Mouse (Mus musculus): Measurements from ENCODE around the gene Bcas1. TPM values are rescaled to one million over a fixed set of nuclear protein-coding genes. Genes with fewer than 3 reads are reported as not detected.

Gene Bcas1
- polyA plus RNA-seq, 2 experiments, result 0.45 to 1.0 TPM

DNA sequence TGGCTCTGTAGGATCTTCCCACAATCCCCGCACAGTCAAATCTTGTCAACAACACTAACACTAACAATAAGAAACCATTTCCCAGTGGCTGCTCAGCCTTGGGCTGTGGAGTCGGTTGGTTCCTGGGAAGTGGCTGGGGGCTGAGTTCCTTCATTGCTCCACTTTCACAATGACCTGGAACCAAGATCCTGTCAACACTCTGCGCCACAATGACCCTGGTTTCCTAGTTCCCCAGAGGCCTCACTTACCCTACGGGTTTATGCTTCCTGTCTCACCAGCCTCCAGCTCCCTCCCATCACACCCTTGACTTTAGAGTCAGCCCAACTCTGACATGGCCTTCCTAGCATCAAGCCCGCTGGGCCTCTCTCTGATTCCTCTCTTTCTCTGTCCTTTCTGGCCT lies 39.3 kb downstream of the Bcas1 start:
- Histone ChIP-seq H3K27me3 (ENCODE audit: control insufficient read depth, insufficient read depth, low read length) (no peaks in the 10 kb centered on the region), H3K9ac (ENCODE audit: low read depth, low read length, severe bottlenecking) (no peak overlapping the region), H3K36me3 (ENCODE audit: control insufficient read depth, insufficient read depth, low read length) (no peaks in the 10 kb centered on the region), H3K9me3 (ENCODE audit: control insufficient read depth, low read length) (no peaks in the 10 kb centered on the region), H3K27ac (replicated peaks; ENCODE audit: low read depth, low read length) (no peak overlapping the region), H3K4me1 (ENCODE audit: control insufficient read depth, insufficient read depth, low read length) (no peaks in the 10 kb centered on the region), H3K4me2 (replicated peaks; ENCODE audit: low read depth, low read length, severe bottlenecking) (no peak overlapping the region), H3K4me3 (replicated peaks; ENCODE audit: low read length) (no peak overlapping the region)
- WGBS, result 77% methylated on average over 5 of the region's 5 CpGs
- no peak for TF ChIP-seq POLR2A (IDR thresholded peaks at IDR 0.05; ENCODE audit: borderline replicate concordance, extremely low read depth, insufficient read depth, insufficient read length)
- DNase-seq (ENCODE audit: low spot score), result no peak
- ATAC-seq (ENCODE audit: low FRiP score, low read depth), result no peak

DNA sequence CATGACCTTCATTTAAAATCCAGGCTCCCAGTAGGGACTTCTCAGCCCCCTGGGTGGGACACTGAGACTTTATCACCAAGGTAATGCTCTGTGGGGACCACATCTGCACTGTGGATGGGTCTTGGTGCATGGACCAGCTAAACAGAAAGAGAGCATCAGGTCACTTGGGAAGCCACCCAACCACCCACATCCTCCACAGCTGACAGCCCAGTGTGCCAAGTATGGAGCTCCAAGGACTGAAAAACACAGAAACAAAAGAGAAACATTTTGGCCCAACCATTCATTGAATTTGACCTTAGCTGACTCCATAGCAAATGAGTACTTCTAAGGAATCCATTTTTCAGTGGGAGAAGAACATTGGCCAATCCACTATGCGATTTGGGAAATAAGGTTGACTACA lies 42.1 kb downstream of the Bcas1 start:
- no peaks in the 10 kb centered on the region for H3K9me3 ChIP-seq (ENCODE audit: control insufficient read depth, low read length)
- no peak overlapping the region for H3K27ac ChIP-seq (replicated peaks; ENCODE audit: low read depth, low read length)
- no peaks in the 10 kb centered on the region for H3K36me3 ChIP-seq (ENCODE audit: control insufficient read depth, insufficient read depth, low read length)
- no peak overlapping the region for H3K4me3 ChIP-seq (replicated peaks; ENCODE audit: low read length)
- no peak for TF ChIP-seq POLR2A (IDR thresholded peaks at IDR 0.05; ENCODE audit: borderline replicate concordance, extremely low read depth, insufficient read depth, insufficient read length)
- 100% methylated on average over 1 of the region's 1 CpGs for WGBS
- no peak overlapping the region for H3K4me2 ChIP-seq (replicated peaks; ENCODE audit: low read depth, low read length, severe bottlenecking)
- H3K9ac ChIP-seq (ENCODE audit: low read depth, low read length, severe bottlenecking), result no peak overlapping the region
- ATAC-seq (ENCODE audit: low FRiP score, low read depth), result no peak
- DNase-seq (ENCODE audit: low spot score), result no peak
- no peaks in the 10 kb centered on the region for H3K27me3 ChIP-seq (ENCODE audit: control insufficient read depth, insufficient read depth, low read length)
- no peaks in the 10 kb centered on the region for H3K4me1 ChIP-seq (ENCODE audit: control insufficient read depth, insufficient read depth, low read length)

DNA sequence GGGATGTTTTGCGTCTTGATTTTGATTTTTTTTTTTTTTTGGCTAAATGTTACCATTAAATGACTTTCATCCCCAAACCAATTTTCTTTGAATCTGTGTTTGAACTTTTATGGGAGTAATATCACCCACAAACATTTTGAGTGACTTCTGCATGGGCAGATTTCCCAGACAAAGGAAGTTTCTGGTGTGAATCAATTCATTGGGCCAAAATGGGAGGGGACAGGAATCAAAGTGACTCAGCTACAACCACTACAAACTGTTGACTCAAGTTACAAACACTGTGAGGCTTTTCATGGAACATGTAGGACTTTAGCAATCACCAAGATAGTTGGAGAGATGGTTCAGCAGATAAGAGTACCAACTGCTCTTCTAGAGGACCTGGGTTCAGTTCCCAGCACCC lies 42.9 kb downstream of the Bcas1 start:
- 87% methylated on average over 1 of the region's 1 CpGs for WGBS
- Histone ChIP-seq H3K4me1 (ENCODE audit: control insufficient read depth, insufficient read depth, low read length) (no peaks in the 10 kb centered on the region), H3K4me2 (replicated peaks; ENCODE audit: low read depth, low read length, severe bottlenecking) (no peak overlapping the region), H3K27me3 (ENCODE audit: control insufficient read depth, insufficient read depth, low read length) (no peaks in the 10 kb centered on the region), H3K9ac (ENCODE audit: low read depth, low read length, severe bottlenecking) (no peak overlapping the region), H3K27ac (replicated peaks; ENCODE audit: low read depth, low read length) (no peak overlapping the region), H3K36me3 (ENCODE audit: control insufficient read depth, insufficient read depth, low read length) (no peaks in the 10 kb centered on the region), H3K9me3 (ENCODE audit: control insufficient read depth, low read length) (no peaks in the 10 kb centered on the region), H3K4me3 (replicated peaks; ENCODE audit: low read length) (no peak overlapping the region)
- no peak for TF ChIP-seq POLR2A (IDR thresholded peaks at IDR 0.05; ENCODE audit: borderline replicate concordance, extremely low read depth, insufficient read depth, insufficient read length)
- DNase-seq (ENCODE audit: low spot score) (no peak), ATAC-seq (ENCODE audit: low FRiP score, low read depth) (no peak)

DNA sequence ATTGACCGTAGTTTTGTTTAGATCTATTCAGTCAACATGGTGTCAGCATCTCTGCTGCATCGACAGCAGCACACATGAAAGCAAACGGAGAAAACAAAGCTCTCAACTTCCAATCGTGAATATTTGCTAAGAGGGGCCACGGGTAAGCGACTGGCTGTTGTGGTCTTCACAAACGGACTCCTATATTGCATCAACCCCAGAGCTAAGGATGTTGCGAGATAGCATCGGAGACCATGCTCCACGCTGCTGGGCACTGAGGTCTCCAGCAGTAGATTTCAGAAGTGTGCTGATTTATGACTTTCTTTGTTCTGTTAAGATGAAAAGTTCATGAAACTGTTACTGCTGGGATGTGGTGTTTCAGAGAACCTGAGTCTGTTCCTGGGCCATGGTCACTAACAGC lies 54.3 kb downstream of the Bcas1 start:
- no peak overlapping the region for H3K4me3 ChIP-seq (replicated peaks; ENCODE audit: low read length)
- no peak overlapping the region for H3K27ac ChIP-seq (replicated peaks; ENCODE audit: low read depth, low read length)
- no peak overlapping the region for H3K4me2 ChIP-seq (replicated peaks; ENCODE audit: low read depth, low read length, severe bottlenecking)
- whole genome bisulfite sequencing, result 89% methylated on average over 10 of the region's 10 CpGs
- no peaks in the 10 kb centered on the region for H3K27me3 ChIP-seq (ENCODE audit: control insufficient read depth, insufficient read depth, low read length)
- H3K9me3 ChIP-seq (ENCODE audit: control insufficient read depth, low read length), result 0 out of 2 replicates have a peak, but pooled peaks cover 3% of the 10 kb centered on the region
- no peaks in the 10 kb centered on the region for H3K36me3 ChIP-seq (ENCODE audit: control insufficient read depth, insufficient read depth, low read length)
- H3K4me1 ChIP-seq (ENCODE audit: control insufficient read depth, insufficient read depth, low read length), result no peaks in the 10 kb centered on the region
- ATAC-seq (ENCODE audit: low FRiP score, low read depth), result no peak
- no peak for TF ChIP-seq POLR2A (IDR thresholded peaks at IDR 0.05; ENCODE audit: borderline replicate concordance, extremely low read depth, insufficient read depth, insufficient read length)
- H3K9ac ChIP-seq (ENCODE audit: low read depth, low read length, severe bottlenecking), result no peak overlapping the region
- no peak for DNase-seq (ENCODE audit: low spot score)

DNA sequence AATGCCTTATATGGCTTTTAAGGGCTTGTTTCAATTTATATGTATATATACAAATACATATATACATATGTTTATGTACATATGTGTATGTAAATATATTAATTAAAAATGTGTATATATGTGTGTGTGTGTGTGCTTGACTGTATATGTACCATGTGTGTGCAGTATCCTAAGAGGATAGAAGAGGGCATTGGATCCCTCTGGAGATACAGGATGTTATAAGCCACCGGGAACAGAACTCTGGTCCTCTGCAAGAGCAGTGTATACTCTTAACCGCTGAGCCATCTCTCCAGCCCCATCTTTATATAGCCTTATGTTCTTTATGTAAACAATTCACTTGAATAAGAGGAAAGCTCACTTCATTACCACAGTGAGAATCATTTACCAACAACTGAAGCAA lies 62.0 kb downstream of the Bcas1 start:
- Histone ChIP-seq H3K36me3 (ENCODE audit: control insufficient read depth, insufficient read depth, low read length) (no peaks in the 10 kb centered on the region), H3K9ac (ENCODE audit: low read depth, low read length, severe bottlenecking) (no peak overlapping the region), H3K27ac (replicated peaks; ENCODE audit: low read depth, low read length) (no peak overlapping the region), H3K27me3 (ENCODE audit: control insufficient read depth, insufficient read depth, low read length) (no peaks in the 10 kb centered on the region), H3K4me2 (replicated peaks; ENCODE audit: low read depth, low read length, severe bottlenecking) (no peak overlapping the region), H3K9me3 (ENCODE audit: control insufficient read depth, low read length) (0 out of 2 replicates have a peak, but pooled peaks cover 3% of the 10 kb centered on the region), H3K4me3 (replicated peaks; ENCODE audit: low read length) (no peak overlapping the region), H3K4me1 (ENCODE audit: control insufficient read depth, insufficient read depth, low read length) (no peaks in the 10 kb centered on the region)
- DNase-seq (ENCODE audit: low spot score), result no peak
- WGBS, result 89% methylated on average over 2 of the region's 2 CpGs
- ATAC-seq (ENCODE audit: low FRiP score, low read depth), result no peak
- no peak for TF ChIP-seq POLR2A (IDR thresholded peaks at IDR 0.05; ENCODE audit: borderline replicate concordance, extremely low read depth, insufficient read depth, insufficient read length)

DNA sequence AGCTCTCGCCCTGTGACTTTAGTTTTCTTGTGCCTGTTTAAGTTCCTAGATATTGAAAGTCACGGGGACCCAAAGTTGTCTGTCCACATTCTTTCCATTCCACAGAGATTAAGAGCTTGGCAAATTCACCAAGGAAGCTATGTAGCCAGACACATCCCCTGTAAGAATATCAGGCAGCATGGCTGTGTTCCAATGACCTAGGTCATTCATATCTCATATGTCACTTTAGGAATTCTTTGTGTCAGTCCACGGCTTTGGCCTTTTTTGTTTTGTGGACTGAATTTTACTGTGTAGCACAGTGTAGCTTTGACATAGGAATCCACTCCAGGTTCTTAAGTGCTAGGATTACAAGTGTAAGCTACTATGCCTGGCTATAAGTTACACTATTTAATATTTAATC lies 62.4 kb downstream of the Bcas1 start:
- DNase-seq (ENCODE audit: low spot score), result peak; percentile 69
- no peak overlapping the region for H3K4me3 ChIP-seq (replicated peaks; ENCODE audit: low read length)
- H3K27ac ChIP-seq (replicated peaks; ENCODE audit: low read depth, low read length), result no peak overlapping the region
- H3K4me1 ChIP-seq (ENCODE audit: control insufficient read depth, insufficient read depth, low read length), result no peaks in the 10 kb centered on the region
- no peak for TF ChIP-seq POLR2A (IDR thresholded peaks at IDR 0.05; ENCODE audit: borderline replicate concordance, extremely low read depth, insufficient read depth, insufficient read length)
- WGBS, result 74% methylated on average over 3 of the region's 3 CpGs
- no peak overlapping the region for H3K4me2 ChIP-seq (replicated peaks; ENCODE audit: low read depth, low read length, severe bottlenecking)
- H3K27me3 ChIP-seq (ENCODE audit: control insufficient read depth, insufficient read depth, low read length), result no peaks in the 10 kb centered on the region
- no peak overlapping the region for H3K9ac ChIP-seq (ENCODE audit: low read depth, low read length, severe bottlenecking)
- H3K9me3 ChIP-seq (ENCODE audit: control insufficient read depth, low read length), result no peaks in the 10 kb centered on the region
- no peaks in the 10 kb centered on the region for H3K36me3 ChIP-seq (ENCODE audit: control insufficient read depth, insufficient read depth, low read length)
- peak; percentile 53; the same call in 1 of the 2 replicates for ATAC-seq (ENCODE audit: low FRiP score, low read depth)
